Mouse (Mus musculus) liver, postnatal 0 days (tissue): Measurements from ENCODE around the gene Trim41.

Source experiments
- CTCF ChIP-seq: sonication (generic); IDR thresholded peaks from 2 replicates; pipeline ENCODE4 v1.5.1; 2016; ENCODE audit warnings: antibody characterized with exemption, low read depth
- EP300 ChIP-seq: IDR thresholded peaks from 2 replicates; pipeline ENCODE4 v1.6.1; 2016; ENCODE audit warnings: antibody characterized with exemption, low read depth, mild to moderate bottlenecking

DNA sequence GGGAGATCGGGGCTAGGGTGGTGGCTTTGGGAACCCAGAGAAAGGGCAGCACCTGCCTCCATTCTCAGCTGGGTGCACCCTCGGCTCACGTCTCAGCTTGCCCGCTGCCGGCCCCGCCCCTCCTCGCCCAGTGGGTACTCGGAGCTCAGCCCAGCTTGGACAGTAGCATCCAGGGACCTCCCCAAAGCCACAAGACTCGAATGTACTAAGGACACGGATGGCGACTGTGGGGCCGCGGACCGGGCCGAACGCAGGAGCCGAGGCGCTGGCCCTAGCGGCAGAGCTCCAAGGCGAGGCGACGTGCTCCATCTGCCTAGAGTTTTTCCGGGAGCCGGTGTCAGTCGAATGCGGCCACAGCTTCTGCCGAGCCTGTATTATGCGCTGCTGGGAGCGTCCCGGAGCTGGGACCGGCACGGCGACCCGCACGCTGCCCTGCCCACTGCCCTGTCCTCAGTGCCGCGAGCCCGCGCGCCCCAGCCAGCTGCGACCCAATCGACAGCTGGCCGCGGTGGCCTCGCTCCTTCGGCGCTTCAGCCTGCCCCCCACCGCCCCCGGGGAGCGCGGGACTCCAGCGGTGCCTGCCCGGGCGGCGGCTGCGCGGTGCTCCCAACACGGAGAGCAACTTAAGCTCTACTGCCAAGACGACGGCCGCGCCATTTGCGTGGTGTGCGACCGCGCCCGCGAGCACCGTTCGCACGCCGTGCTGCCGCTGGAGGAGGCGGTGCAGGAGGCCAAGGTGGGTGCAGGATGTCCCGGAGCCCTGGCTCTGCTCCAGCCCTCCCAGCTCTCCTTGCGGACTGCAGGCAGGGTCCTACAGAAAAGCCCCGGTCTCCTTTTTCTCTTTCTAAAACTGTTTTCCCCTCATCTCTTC, 20.4 kb upstream of the Trim41 start:
- TF ChIP-seq CTCF (no peak), EP300 (no peak)
